Mouse (Mus musculus): ENCODE data around the gene Mindy3. TPM values are rescaled to one million over a fixed set of nuclear protein-coding genes. Genes with fewer than 3 reads are reported as not detected.

The Mindy3 gene
- polyA plus RNA-seq, 1 experiment from 2014 or later, result 31.7 TPM

DNA sequence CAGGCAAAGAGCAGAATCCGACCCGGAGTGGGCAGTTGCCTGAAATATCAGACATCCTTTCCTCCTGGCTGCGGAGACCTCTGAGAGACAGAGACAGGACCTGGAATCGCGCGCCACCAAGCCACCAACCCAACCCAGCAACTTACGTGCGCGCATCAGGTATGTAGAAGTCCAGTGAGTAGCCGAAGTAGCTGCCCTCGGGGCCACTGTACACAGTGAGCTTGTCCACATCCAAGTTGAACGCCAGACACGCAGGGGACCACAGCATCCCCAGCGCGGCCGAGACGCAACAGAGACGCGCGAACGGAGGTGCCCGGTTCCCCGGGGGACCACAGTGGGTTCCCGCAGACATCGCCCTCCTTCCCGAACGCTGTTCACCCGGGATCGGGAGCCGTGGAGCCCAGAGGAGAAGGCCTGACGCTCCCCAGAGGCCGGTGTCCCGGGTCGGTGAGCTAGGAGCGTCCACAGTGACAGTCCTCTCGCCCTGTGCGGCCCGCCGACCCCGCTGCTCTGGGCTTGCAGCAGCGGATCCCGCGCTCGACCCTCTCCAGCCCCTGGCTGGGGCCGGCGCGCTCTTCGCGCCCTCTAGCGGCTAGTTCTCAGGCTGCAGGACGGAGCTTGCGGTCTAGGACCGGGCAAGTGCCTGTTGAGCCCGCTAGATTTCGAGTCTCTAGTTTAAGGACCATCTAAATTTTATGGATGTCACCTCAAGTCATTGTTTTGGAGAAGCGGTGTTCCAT is 117.7 kb downstream of the Mindy3 start, which contains the start of gene Itga8:
Gene Itga8, minus strand, starts transcription at position 492 of the 740 bp plus-strand sequence.
- peak within 1 kb of the TSS; percentile 96 for H3K4me2 ChIP-seq
- H3K36me3 ChIP-seq, result no peaks in the 10 kb centered on the region
- under 1% methylated on average over 56 of the region's 56 CpGs for WGBS
- ATAC-seq (ENCODE audit: insufficient number of reproducible peaks, low FRiP score), result peak; percentile 89
- H3K27ac ChIP-seq (ENCODE audit: poor library complexity, severe bottlenecking), result no peak within 1 kb of the TSS
- peak within 1 kb of the TSS; percentile 75 for H3K9ac ChIP-seq
- H3K27me3 ChIP-seq (replicated peaks), result peaks cover 10% of the 10 kb centered on the region
- peaks cover 10% of the 10 kb centered on the region for H3K4me1 ChIP-seq (replicated peaks)
- H3K4me3 ChIP-seq, result peak within 1 kb of the TSS; percentile 70
- no peaks in the 10 kb centered on the region for H3K9me3 ChIP-seq (replicated peaks)

DNA sequence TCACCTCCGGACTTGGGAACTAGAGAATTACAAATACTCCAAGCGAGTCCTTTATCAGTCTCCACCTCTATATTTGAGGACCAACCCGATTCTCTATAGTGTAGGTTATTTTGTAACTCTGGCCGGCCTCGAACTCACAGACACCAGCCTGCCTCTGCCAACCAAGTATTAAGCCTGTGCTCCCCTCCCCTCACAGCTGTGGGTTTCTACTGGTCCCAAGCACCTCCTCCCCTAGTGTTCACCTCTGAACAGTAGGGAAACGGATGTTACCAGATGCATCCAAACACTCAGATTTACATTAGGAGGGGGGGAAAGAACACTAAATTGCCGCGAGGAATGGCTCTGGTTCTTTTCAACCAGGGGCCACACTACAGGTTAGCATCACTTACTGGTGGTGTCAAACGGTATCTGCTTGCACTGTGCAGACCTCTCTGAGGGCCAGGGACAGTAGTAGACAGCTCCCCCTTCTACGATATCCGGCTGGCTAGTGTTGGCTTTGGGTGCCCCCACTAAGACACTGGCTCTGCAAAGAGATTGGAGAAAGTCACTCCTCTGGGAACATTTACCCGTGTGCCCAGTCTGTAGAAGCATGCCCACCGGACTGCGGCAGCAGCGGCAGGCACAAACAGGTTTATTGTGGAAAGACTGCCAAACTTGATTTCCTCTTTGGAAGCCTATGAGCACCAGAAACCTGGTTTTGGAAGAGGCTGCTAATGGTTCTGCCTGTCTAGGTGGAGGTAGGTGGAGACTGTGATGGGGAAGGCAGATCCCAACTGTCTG is 118.6 kb downstream of the Mindy3 start:
- peak; percentile 37 for ATAC-seq (ENCODE audit: insufficient number of reproducible peaks, low FRiP score)
- H3K27ac ChIP-seq (ENCODE audit: poor library complexity, severe bottlenecking), result no peak overlapping the region
- H3K4me1 ChIP-seq (replicated peaks), result peaks cover 10% of the 10 kb centered on the region
- no peaks in the 10 kb centered on the region for H3K36me3 ChIP-seq
- peak overlapping the region; percentile 96 for H3K4me2 ChIP-seq
- no peak overlapping the region; the same call in 1 of the 2 replicates for H3K9ac ChIP-seq
- H3K4me3 ChIP-seq, result peak overlapping the region; percentile 70
- WGBS, result 52% methylated on average over 15 of the region's 15 CpGs
- peaks cover 10% of the 10 kb centered on the region for H3K27me3 ChIP-seq (replicated peaks)
- no peaks in the 10 kb centered on the region for H3K9me3 ChIP-seq (replicated peaks)

DNA sequence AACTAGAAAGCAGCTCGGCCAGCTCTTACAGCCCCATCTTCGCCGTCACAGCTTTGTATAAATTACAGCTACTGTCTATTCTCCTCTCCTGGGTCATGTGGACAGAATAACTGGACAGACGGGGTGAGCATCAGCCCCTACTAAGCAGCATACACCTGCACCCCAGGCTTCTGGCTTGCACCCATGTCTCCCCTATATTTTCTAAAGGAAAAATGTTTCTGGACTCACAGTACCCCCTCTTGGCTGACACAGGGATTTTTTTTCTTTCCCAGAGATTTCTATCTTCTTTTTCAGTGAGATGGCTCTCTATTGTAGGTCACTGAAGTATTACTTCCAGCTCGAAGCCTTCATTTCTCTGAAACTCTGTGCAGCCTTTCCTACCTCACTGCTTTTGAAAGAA is 122.0 kb downstream of the Mindy3 start:
- WGBS, result 71% methylated on average over 5 of the region's 5 CpGs
- H3K9ac ChIP-seq, result no peak overlapping the region
- H3K4me2 ChIP-seq, result no peak overlapping the region
- peaks cover 10% of the 10 kb centered on the region for H3K4me1 ChIP-seq (replicated peaks)
- no peak overlapping the region for H3K27ac ChIP-seq (ENCODE audit: poor library complexity, severe bottlenecking)
- no peaks in the 10 kb centered on the region for H3K36me3 ChIP-seq
- H3K9me3 ChIP-seq (replicated peaks), result no peaks in the 10 kb centered on the region
- no peak overlapping the region for H3K4me3 ChIP-seq
- peaks cover 10% of the 10 kb centered on the region for H3K27me3 ChIP-seq (replicated peaks)
- no peak for ATAC-seq (ENCODE audit: insufficient number of reproducible peaks, low FRiP score)

Other genes with a start within 250 kb of the Mindy3 start
- gene Itga8, start 117.5 kb downstream of the Mindy3 start, polyA plus RNA-seq (2016; fragmentation: Nextera tagmentation; extraction: Ambion mirVana), result 11.7 and 12.1 TPM in 2 replicates